Mouse (Mus musculus): ENCODE data around the gene Sytl3. TPM values are rescaled to one million over a fixed set of nuclear protein-coding genes. Genes with fewer than 3 reads are reported as not detected.
"Not testable (repeated sequence)": the region's sequence is repeated elsewhere in the genome, so short reads cannot be mapped to it uniquely, and the experiment has no call there.

Sytl3 gene
- polyA plus RNA-seq, 1 experiment from 2014 or later: 0.82 TPM

DNA sequence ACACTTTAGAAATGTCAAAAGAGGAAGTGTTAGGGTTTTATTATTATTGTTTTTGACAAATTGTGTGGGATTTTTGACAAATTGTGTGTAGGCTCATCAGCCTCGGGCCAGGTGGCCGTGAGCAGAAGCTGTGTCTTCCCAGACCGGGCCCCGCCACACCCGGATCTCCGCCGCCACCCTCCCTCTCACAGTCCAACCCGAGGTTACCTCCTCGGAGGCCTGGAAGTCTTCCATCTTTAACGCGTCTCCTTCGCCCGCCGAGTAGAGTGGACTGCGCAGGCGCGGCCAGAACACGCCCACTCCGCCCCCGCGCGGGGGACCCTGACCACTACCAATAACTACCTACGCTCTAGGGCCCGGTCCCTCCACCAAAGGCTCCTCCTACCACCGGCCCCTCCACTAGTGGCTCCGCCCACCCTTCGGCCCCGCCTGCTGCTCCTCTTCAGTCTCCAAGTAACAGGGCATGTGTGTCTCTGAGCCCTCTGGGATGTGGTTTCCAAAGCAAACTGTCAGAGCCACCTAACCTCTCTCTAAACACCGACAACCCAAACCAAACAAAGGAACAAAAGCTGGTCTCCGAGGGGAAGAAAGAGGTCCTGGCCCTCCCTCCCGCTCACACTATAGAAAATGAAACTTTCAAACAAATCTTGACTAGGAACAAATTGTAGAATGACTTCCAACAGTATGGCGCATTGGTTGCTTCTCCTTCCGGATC, 3.2 kb upstream of the Sytl3 start, which contains the start of gene Dynlt1f:
Dynlt1f (minus strand) TSS at position 334 of the 715 bp plus-strand sequence.
- not testable (repeated sequence) for H3K36me3 ChIP-seq (ENCODE audit: control insufficient read depth, insufficient read depth, low read length); H3K27me3 ChIP-seq (ENCODE audit: control insufficient read depth, insufficient read depth, low read depth, low read length); H3K9me3 ChIP-seq (replicated peaks; ENCODE audit: control insufficient read depth, low read length, poor library complexity, severe bottlenecking); H3K4me1 ChIP-seq (ENCODE audit: control insufficient read depth, insufficient read depth, low read length)
- WGBS: 3% methylated on average over 18 of the region's 33 CpGs
- Histone ChIP-seq H3K4me2 (ENCODE audit: low read length) (peak within 1 kb of the TSS; percentile 39), H3K27ac (ENCODE audit: low read length) (peak within 1 kb of the TSS; percentile 90), H3K4me3 (ENCODE audit: low read depth, low read length) (peak within 1 kb of the TSS; percentile 42), H3K9ac (ENCODE audit: low read depth, low read length) (peak within 1 kb of the TSS; percentile 64)
- peak; percentile 94 for ATAC-seq

- not testable (repeated sequence) for ATAC-seq
- 95% methylated on average over 1 of the region's 3 CpGs for WGBS
Observed at GRCm38 (mm10) chr17:6656471-6656870, 2.4 kb upstream of the Sytl3 start.

GRCm38 (mm10) chr17:6660589-6660988, 1.7 kb downstream of the Sytl3 start:
- not testable (repeated sequence) for H3K4me1 ChIP-seq (ENCODE audit: control insufficient read depth, insufficient read depth, low read length); H3K9me3 ChIP-seq (replicated peaks; ENCODE audit: control insufficient read depth, low read length, poor library complexity, severe bottlenecking); H3K27me3 ChIP-seq (ENCODE audit: control insufficient read depth, insufficient read depth, low read depth, low read length); ATAC-seq; H3K36me3 ChIP-seq (ENCODE audit: control insufficient read depth, insufficient read depth, low read length); H3K4me2 ChIP-seq (ENCODE audit: low read length); H3K27ac ChIP-seq (ENCODE audit: low read length); H3K9ac ChIP-seq (ENCODE audit: low read depth, low read length); H3K4me3 ChIP-seq (ENCODE audit: low read depth, low read length)
- 69% methylated on average over 6 of the region's 6 CpGs for WGBS

More at GRCm38 (mm10) chr17:6656471-6656870, 2.4 kb upstream of the Sytl3 start:
- H3K27ac ChIP-seq (ENCODE audit: low read length); H3K4me2 ChIP-seq (ENCODE audit: low read length); H3K9me3 ChIP-seq (replicated peaks; ENCODE audit: control insufficient read depth, low read length, poor library complexity, severe bottlenecking); H3K36me3 ChIP-seq (ENCODE audit: control insufficient read depth, insufficient read depth, low read length); H3K9ac ChIP-seq (ENCODE audit: low read depth, low read length); H3K4me3 ChIP-seq (ENCODE audit: low read depth, low read length); H3K4me1 ChIP-seq (ENCODE audit: control insufficient read depth, insufficient read depth, low read length); H3K27me3 ChIP-seq (ENCODE audit: control insufficient read depth, insufficient read depth, low read depth, low read length): not testable (repeated sequence)

GRCm38 (mm10) chr17:6661093-6661816, 2.4 kb downstream of the Sytl3 start:
- not testable (repeated sequence) for H3K9me3 ChIP-seq (replicated peaks; ENCODE audit: control insufficient read depth, low read length, poor library complexity, severe bottlenecking); H3K27me3 ChIP-seq (ENCODE audit: control insufficient read depth, insufficient read depth, low read depth, low read length); H3K27ac ChIP-seq (ENCODE audit: low read length); H3K36me3 ChIP-seq (ENCODE audit: control insufficient read depth, insufficient read depth, low read length); H3K4me1 ChIP-seq (ENCODE audit: control insufficient read depth, insufficient read depth, low read length); ATAC-seq; H3K9ac ChIP-seq (ENCODE audit: low read depth, low read length); H3K4me2 ChIP-seq (ENCODE audit: low read length); H3K4me3 ChIP-seq (ENCODE audit: low read depth, low read length)
- 32% methylated on average over 6 of the region's 11 CpGs for WGBS

- H3K36me3 ChIP-seq (ENCODE audit: control insufficient read depth, insufficient read depth, low read length); H3K27me3 ChIP-seq (ENCODE audit: control insufficient read depth, insufficient read depth, low read depth, low read length); H3K4me1 ChIP-seq (ENCODE audit: control insufficient read depth, insufficient read depth, low read length); H3K4me3 ChIP-seq (ENCODE audit: low read depth, low read length); H3K9me3 ChIP-seq (replicated peaks; ENCODE audit: control insufficient read depth, low read length, poor library complexity, severe bottlenecking); ATAC-seq; H3K4me2 ChIP-seq (ENCODE audit: low read length); H3K27ac ChIP-seq (ENCODE audit: low read length); H3K9ac ChIP-seq (ENCODE audit: low read depth, low read length): not testable (repeated sequence)
- WGBS: 58% methylated on average over 3 of the region's 3 CpGs
Observed at GRCm38 (mm10) chr17:6662840-6663239, 3.9 kb downstream of the Sytl3 start.

DNA sequence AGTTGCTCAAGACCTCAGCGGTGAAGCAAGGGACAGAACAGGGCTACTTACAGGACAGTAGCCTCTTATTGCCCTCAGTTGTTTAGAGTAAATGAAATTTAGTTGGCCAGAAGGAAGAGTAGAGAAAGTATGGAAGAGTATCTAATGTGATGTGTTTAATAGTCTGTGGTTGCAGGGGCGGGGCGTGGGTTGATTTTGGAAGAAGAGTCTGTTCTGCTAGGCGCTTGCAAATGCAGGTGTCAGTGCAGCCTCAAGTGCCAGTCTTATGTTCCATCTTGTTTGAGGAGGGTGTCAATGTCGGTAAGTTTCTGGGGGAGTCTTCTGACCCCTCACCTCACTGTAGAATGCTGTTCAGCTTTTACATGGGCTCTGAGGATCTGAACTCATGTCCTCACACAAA, 6.5 kb downstream of the Sytl3 start:
- not testable (repeated sequence) for H3K9me3 ChIP-seq (replicated peaks; ENCODE audit: control insufficient read depth, low read length, poor library complexity, severe bottlenecking); H3K27ac ChIP-seq (ENCODE audit: low read length); H3K4me3 ChIP-seq (ENCODE audit: low read depth, low read length); H3K4me2 ChIP-seq (ENCODE audit: low read length); H3K9ac ChIP-seq (ENCODE audit: low read depth, low read length); H3K4me1 ChIP-seq (ENCODE audit: control insufficient read depth, insufficient read depth, low read length); H3K27me3 ChIP-seq (ENCODE audit: control insufficient read depth, insufficient read depth, low read depth, low read length); H3K36me3 ChIP-seq (ENCODE audit: control insufficient read depth, insufficient read depth, low read length); ATAC-seq
- 99% methylated on average over 4 of the region's 5 CpGs for WGBS

DNA sequence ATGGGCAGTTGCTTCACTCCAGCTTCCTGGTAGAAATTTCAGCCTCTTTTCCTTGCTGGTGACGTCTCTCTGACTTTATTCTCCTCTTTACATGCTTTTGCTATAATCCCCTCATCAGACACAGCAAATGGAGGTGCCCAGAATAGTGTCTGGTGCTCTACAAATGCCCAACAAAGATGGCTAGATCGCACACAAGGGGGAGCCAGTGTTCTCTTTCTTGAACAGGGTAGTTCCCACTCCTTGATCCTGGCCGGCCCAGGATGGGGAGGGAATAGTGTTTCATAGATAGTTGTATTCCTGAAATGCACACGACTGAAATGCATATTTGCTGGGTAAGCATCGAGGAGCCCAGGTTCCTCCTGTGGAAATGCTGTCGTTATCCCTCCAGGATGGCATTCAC, 9.6 kb downstream of the Sytl3 start:
- no CpG with 5 or more reads among the region's 6 CpGs for WGBS
- not testable (repeated sequence) for H3K4me1 ChIP-seq (ENCODE audit: control insufficient read depth, insufficient read depth, low read length); H3K27ac ChIP-seq (ENCODE audit: low read length); ATAC-seq; H3K27me3 ChIP-seq (ENCODE audit: control insufficient read depth, insufficient read depth, low read depth, low read length); H3K4me2 ChIP-seq (ENCODE audit: low read length); H3K36me3 ChIP-seq (ENCODE audit: control insufficient read depth, insufficient read depth, low read length); H3K9me3 ChIP-seq (replicated peaks; ENCODE audit: control insufficient read depth, low read length, poor library complexity, severe bottlenecking); H3K4me3 ChIP-seq (ENCODE audit: low read depth, low read length); H3K9ac ChIP-seq (ENCODE audit: low read depth, low read length)

DNA sequence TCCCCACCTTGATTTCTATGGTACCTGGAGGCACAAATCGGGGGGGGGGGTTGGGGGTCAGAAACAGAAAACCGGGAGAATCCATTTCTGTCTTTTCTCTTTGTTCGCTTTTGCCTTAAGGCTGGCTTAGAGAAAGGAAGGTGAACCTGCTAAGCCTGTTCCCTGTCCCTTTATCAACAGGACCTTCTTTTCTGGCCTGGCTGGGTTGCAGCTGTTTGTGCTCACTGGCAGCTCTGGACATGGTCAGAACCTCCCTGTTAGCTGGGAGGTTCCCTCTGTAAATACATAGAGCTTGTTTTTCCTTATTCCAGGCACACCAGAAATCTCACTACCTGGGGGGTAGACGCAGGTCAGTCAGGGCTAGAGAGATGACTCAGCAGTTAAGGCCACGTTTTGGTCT, 15.4 kb downstream of the Sytl3 start:
- not testable (repeated sequence) for H3K4me2 ChIP-seq (ENCODE audit: low read length); ATAC-seq; H3K27me3 ChIP-seq (ENCODE audit: control insufficient read depth, insufficient read depth, low read depth, low read length); H3K9ac ChIP-seq (ENCODE audit: low read depth, low read length); H3K9me3 ChIP-seq (replicated peaks; ENCODE audit: control insufficient read depth, low read length, poor library complexity, severe bottlenecking); H3K4me3 ChIP-seq (ENCODE audit: low read depth, low read length); H3K4me1 ChIP-seq (ENCODE audit: control insufficient read depth, insufficient read depth, low read length); H3K36me3 ChIP-seq (ENCODE audit: control insufficient read depth, insufficient read depth, low read length); H3K27ac ChIP-seq (ENCODE audit: low read length)
- 55% methylated on average over 4 of the region's 5 CpGs for WGBS

DNA sequence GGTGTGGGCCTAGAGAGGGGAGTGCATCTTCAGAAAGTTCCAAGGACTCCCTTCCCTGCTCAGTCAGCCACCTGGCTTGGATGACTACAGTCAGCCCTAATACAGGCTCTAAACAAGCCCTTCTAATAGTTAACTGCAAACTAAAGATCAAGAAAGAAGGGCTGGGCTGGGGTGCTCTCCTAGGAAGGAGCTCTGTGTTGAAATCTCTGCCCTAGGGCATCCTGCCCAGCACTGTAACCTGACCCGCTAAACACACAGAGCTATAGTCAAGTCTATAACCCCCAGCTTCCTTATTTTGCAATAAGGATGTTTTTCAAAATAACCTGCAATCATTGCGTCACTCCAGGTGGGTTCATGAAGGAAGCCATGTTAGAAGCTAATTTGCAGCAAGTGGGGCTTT, 19.2 kb downstream of the Sytl3 start:
- not testable (repeated sequence) for H3K9me3 ChIP-seq (replicated peaks; ENCODE audit: control insufficient read depth, low read length, poor library complexity, severe bottlenecking); H3K4me1 ChIP-seq (ENCODE audit: control insufficient read depth, insufficient read depth, low read length); H3K9ac ChIP-seq (ENCODE audit: low read depth, low read length); ATAC-seq; H3K27ac ChIP-seq (ENCODE audit: low read length); H3K36me3 ChIP-seq (ENCODE audit: control insufficient read depth, insufficient read depth, low read length); H3K27me3 ChIP-seq (ENCODE audit: control insufficient read depth, insufficient read depth, low read depth, low read length); H3K4me2 ChIP-seq (ENCODE audit: low read length); H3K4me3 ChIP-seq (ENCODE audit: low read depth, low read length)
- WGBS: 100% methylated on average over 1 of the region's 2 CpGs

Data from midbrain, embryonic 16.5 days (tissue).